Mouse (Mus musculus) CH12.LX (cell line): Measurements from ENCODE around the gene Dnaaf2. TPM values are rescaled to one million over a fixed set of nuclear protein-coding genes. Genes with fewer than 3 reads are reported as not detected.

Experiments
- DNase-seq: peaks from one replicate; pipeline ENCODE4 v3.0.0-alpha.2; 2013; ENCODE audit errors: extremely low read depth
- H3K27ac ChIP-seq: 2 replicates; pipeline ENCODE4 v1.5.1; 2012; ENCODE audit warnings: low read depth, mild to moderate bottlenecking, control low read depth, moderate library complexity; ENCODE audit not compliant: insufficient read depth
- H3K27me3 ChIP-seq: replicated peaks from 2 replicates; pipeline ENCODE3; 2012; ENCODE audit warnings: inconsistent platforms
- H3K36me3 ChIP-seq, 2 experiments: replicated peaks in 1 of 2; 2 replicates each; pipeline versions ENCODE3 to v1.6.1; 2012; ENCODE audit warnings: inconsistent platforms in 1 of 2, low read length in 1 of 2, mild to moderate bottlenecking in 1 of 2, mixed read lengths in 1 of 2, moderate library complexity in 1 of 2; ENCODE audit not compliant: control insufficient read depth in 1 of 2, insufficient read depth in 1 of 2
- H3K4me1 ChIP-seq, 2 experiments: 2 replicates each; pipeline ENCODE4 v1.6.1; 2012; ENCODE audit warnings: inconsistent platforms in 1 of 2, moderate library complexity in 1 of 2; ENCODE audit not compliant: insufficient read depth in 2 of 2, control insufficient read depth in 1 of 2
- H3K4me2 ChIP-seq: 2 replicates; pipeline ENCODE4 v1.6.1; 2012; ENCODE audit warnings: low read depth, mild to moderate bottlenecking, control low read depth; ENCODE audit not compliant: poor library complexity, insufficient read depth, severe bottlenecking
- H3K4me3 ChIP-seq, 3 experiments: fragments of 150-350 bp in 1 of 3; sonication (generic) in 1 of 3; replicated peaks in 1 of 3; 2 replicates each; pipeline versions ENCODE3 to v1.5.1; 2011 to 2012; ENCODE audit warnings: low read depth in 2 of 3, low read length in 2 of 3, mild to moderate bottlenecking in 2 of 3, moderate library complexity in 2 of 3, control low read depth in 1 of 3, improper control_type of control experiment in 1 of 3, inconsistent platforms in 1 of 3, mixed read lengths in 1 of 3; ENCODE audit not compliant: poor library complexity in 1 of 3
- H3K79me2 ChIP-seq: replicated peaks from 2 replicates; pipeline ENCODE4 v1.6.1; 2012; ENCODE audit warnings: mild to moderate bottlenecking, moderate library complexity; ENCODE audit not compliant: control insufficient read depth, poor library complexity, insufficient read depth, severe bottlenecking; ENCODE audit errors: extremely low read depth
- H3K9ac ChIP-seq: 2 replicates; pipeline ENCODE4 v1.6.1; 2012; ENCODE audit warnings: low read depth, mild to moderate bottlenecking, control low read depth, moderate library complexity; ENCODE audit not compliant: insufficient read depth
- H3K9me3 ChIP-seq: replicated peaks from 2 replicates; pipeline ENCODE3; 2012; ENCODE audit warnings: low read length, inconsistent platforms, mixed read lengths
- CHD1 ChIP-seq: IDR thresholded peaks from 2 replicates; pipeline ENCODE4 v1.6.1; 2012; ENCODE audit warnings: low read depth, low read length, improper control_type of control experiment, inconsistent platforms
- CHD2 ChIP-seq: IDR thresholded peaks from 2 replicates; pipeline ENCODE4 v1.6.1; 2011; ENCODE audit warnings: low read length, improper control_type of control experiment
- ETS1 ChIP-seq: conservative IDR thresholded peaks from 2 replicates; pipeline ENCODE4 v1.6.1; 2012; ENCODE audit warnings: low read depth, mild to moderate bottlenecking, inconsistent platforms, low read length, improper control_type of control experiment, moderate library complexity
- HCFC1 ChIP-seq: IDR thresholded peaks from 2 replicates; pipeline ENCODE4 v1.6.1; 2012; ENCODE audit warnings: low read depth, mild to moderate bottlenecking, inconsistent platforms, low read length, improper control_type of control experiment
- JUN ChIP-seq: IDR thresholded peaks from 2 replicates; pipeline ENCODE4 v1.6.1; 2011; ENCODE audit warnings: low read depth, mild to moderate bottlenecking, low read length, improper control_type of control experiment, moderate library complexity; ENCODE audit not compliant: insufficient read depth
- KAT2A ChIP-seq: IDR thresholded peaks from 2 replicates; pipeline ENCODE4 v1.6.1; 2012; ENCODE audit warnings: low read length, improper control_type of control experiment, inconsistent platforms; ENCODE audit not compliant: insufficient replicate concordance
- MAFK ChIP-seq: IDR thresholded peaks from 2 replicates; pipeline ENCODE4 v1.6.1; 2011; ENCODE audit warnings: low read length, improper control_type of control experiment; ENCODE audit not compliant: insufficient replicate concordance
- MAZ ChIP-seq: IDR thresholded peaks from 2 replicates; pipeline ENCODE4 v1.6.1; 2012; ENCODE audit warnings: low read depth, mild to moderate bottlenecking, inconsistent platforms, low read length, improper control_type of control experiment, moderate library complexity
- MEF2A ChIP-seq: IDR thresholded peaks from 2 replicates; pipeline ENCODE4 v1.6.1; 2014; ENCODE audit warnings: low read depth, mild to moderate bottlenecking, inconsistent platforms, low read length, improper control_type of control experiment, borderline replicate concordance
- MXI1 ChIP-seq: IDR thresholded peaks from 2 replicates; pipeline ENCODE4 v1.6.1; 2011; ENCODE audit warnings: mild to moderate bottlenecking, low read depth, low read length, improper control_type of control experiment
- NELFE ChIP-seq: IDR thresholded peaks from 2 replicates; pipeline ENCODE4 v1.6.1; 2011; ENCODE audit warnings: low read depth, low read length, improper control_type of control experiment
- NRF1 ChIP-seq: IDR thresholded peaks from 2 replicates; pipeline ENCODE4 v1.6.1; 2014; ENCODE audit warnings: low read depth, mild to moderate bottlenecking, inconsistent platforms, low read length, improper control_type of control experiment, moderate library complexity
- POLR2A ChIP-seq: IDR thresholded peaks from 2 replicates; pipeline ENCODE4 v1.6.1; 2011; ENCODE audit warnings: low read depth, mild to moderate bottlenecking, improper control_type of control experiment, low read length
- POLR2AphosphoS2 ChIP-seq: IDR thresholded peaks from 2 replicates; pipeline ENCODE4 v1.6.1; 2011; ENCODE audit warnings: low read depth, low read length, improper control_type of control experiment
- RCOR1 ChIP-seq: conservative IDR thresholded peaks from 2 replicates; pipeline ENCODE4 v1.6.1; 2012; ENCODE audit warnings: low read depth, mild to moderate bottlenecking, inconsistent platforms, low read length, improper control_type of control experiment
- USF1 ChIP-seq: IDR thresholded peaks from 2 replicates; pipeline ENCODE4 v1.6.1; 2014; ENCODE audit warnings: low read depth, mild to moderate bottlenecking, inconsistent platforms, low read length, improper control_type of control experiment
- ZC3H11A ChIP-seq: IDR thresholded peaks from 2 replicates; pipeline ENCODE4 v1.6.1; 2012; ENCODE audit warnings: low read depth, mild to moderate bottlenecking, inconsistent platforms, low read length, improper control_type of control experiment
- ZMIZ1 ChIP-seq: IDR thresholded peaks from 2 replicates; pipeline ENCODE4 v1.6.1; 2012; ENCODE audit warnings: low read depth, mild to moderate bottlenecking, inconsistent platforms, low read length, improper control_type of control experiment
- dilution Hi-C: fragments of 300-500 bp; cut with MboI; formaldehyde crosslinking; loops from 2 replicates; pipeline ENCODE4 v1.14.3; 2020; ENCODE audit warnings: low sequenced_read_pairs; ENCODE audit not compliant: extremely low pct_unique_long_range_greater_than_20kb, extremely low pct_ligation_motif_present
- in situ Hi-C: fragments of 300-500 bp; cut with MboI; formaldehyde crosslinking; loops from 3 replicates; pipeline ENCODE4 v1.14.3; 2019; ENCODE audit warnings: low sequenced_read_pairs, low pct_ligation_motif_present, low pct_unique_long_range_greater_than_20kb, mixed read lengths
- polyA plus RNA-seq: library from polyadenylated mRNA; unstranded; fragments of >175 nt; gene quantifications from 2 replicates; pipeline ENCODE4 v1.2.1, GENCODE M21; 2012; ENCODE audit warnings: low read depth; ENCODE audit not compliant: insufficient read length
- total RNA-seq, 2 experiments: library from RNA; depleted of rRNA; stranded (reverse); fragments of 300-350 nt in 1 of 2; fragments of >200 nt in 1 of 2; gene quantifications; 2 replicates each; pipeline ENCODE4 v1.2.3; 2012 to 2014

The Dnaaf2 gene
- total and polyA plus RNA-seq, 3 experiments, result 3.7 to 26.6 (median 9.7) TPM

DNA sequence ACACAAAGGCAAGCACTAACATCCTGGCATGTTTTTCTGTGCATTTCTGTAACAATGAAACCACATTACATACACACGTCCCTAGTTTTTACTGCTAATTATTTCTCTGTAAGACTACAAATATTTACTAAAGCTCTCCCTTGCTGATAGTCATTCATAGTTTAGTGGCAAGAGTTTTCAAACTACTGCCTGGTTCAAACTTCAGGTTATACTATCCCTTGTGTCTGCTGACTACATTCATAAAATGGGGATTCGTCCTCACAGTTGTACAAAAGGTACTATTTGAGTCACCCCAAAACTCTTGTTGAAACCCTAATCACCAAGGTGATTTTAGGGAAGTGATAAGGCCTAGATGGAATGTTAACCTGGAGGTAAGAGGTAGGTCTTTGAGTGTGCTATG, 42.3 kb downstream of the Dnaaf2 start:
- H3K9ac ChIP-seq, result no peak overlapping the region
- no peak overlapping the region for H3K4me3 ChIP-seq
- in situ Hi-C loops, result no loop called here
- peaks cover 4 to 8% of the 10 kb centered on the region in 2 experiments; a peak in 3 of 4 replicates for H3K4me1 ChIP-seq
- no peaks in the 10 kb centered on the region for H3K9me3 ChIP-seq
- no peak overlapping the region for H3K4me2 ChIP-seq
- dilution Hi-C loops, result no loop called here
- H3K79me2 ChIP-seq, result peaks cover 16% of the 10 kb centered on the region
- peak; percentile 60; the same call in 1 of the 2 replicates for TF ChIP-seq ZMIZ1
- no peak for TF ChIP-seq POLR2AphosphoS2
- TF ChIP-seq RCOR1, result no peak
- TF ChIP-seq, all 38 proteins: peak for 1
- no peak for DNase-seq
- H3K27me3 ChIP-seq, result no peaks in the 10 kb centered on the region
- no peak overlapping the region for H3K27ac ChIP-seq
- H3K36me3 ChIP-seq, result peaks cover 19 to 27% of the 10 kb centered on the region in 2 experiments

GRCm38 (mm10) chr12:69150049-69150448, 48.2 kb downstream of the Dnaaf2 start:
- DNase-seq, result no peak
- Histone ChIP-seq H3K9ac (no peak overlapping the region), H3K27me3 (no peaks in the 10 kb centered on the region), H3K9me3 (no peaks in the 10 kb centered on the region), H3K36me3 (peaks cover 0 to under 1% of the 10 kb centered on the region in 2 experiments), H3K4me1 (no peaks in the 10 kb centered on the region), H3K79me2 (no peaks in the 10 kb centered on the region), H3K4me3 (no peak overlapping the region), H3K27ac (no peak overlapping the region), H3K4me2 (no peak overlapping the region)
- in situ Hi-C loops, result no loop called here
- TF ChIP-seq ZMIZ1, result no peak
- TF ChIP-seq ZC3H11A, result no peak
- no peak for TF ChIP-seq MEF2A
- TF ChIP-seq USF1, result no peak
- TF ChIP-seq JUN, result no peak
- no peak for TF ChIP-seq HCFC1
- dilution Hi-C loops, result no loop called here

DNA sequence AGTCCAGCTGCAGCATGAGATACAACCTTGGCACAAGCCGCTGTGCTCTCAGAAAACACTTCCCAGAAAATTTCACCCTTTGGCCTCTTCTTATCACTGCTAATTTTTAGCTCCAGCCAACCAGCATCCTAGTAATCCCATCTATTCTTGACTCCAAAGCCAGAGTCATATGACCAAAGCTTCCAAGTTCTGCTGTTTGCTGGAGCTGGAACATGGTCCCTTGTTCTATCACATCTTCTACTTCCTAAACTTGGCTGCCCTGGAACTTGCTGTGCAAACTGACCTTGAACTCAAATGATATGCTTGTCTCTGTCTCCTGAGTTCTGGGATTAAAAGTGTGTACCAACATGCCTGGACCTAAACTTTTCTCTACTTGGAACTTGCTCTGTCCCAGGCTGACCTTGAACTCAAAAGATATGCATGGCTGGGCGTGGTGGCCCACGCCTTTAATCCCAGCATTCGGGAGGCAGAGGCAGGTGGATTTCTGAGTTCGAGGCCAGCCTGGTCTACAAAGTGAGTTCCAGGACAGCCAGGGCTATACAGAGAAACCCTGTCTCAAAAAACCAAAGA, 51.0 kb downstream of the Dnaaf2 start:
- TF ChIP-seq NRF1 (no peak), CHD2 (no peak), HCFC1 (no peak), NELFE (no peak), CHD1 (no peak), ETS1 (no peak), POLR2AphosphoS2 (no peak), MAFK (no peak), RCOR1 (no peak), POLR2A (no peak), MAZ (no peak), KAT2A (no peak), USF1 (no peak), ZMIZ1 (no peak), MXI1 (no peak)
- H3K9ac ChIP-seq, result no peak overlapping the region
- H3K9me3 ChIP-seq, result no peaks in the 10 kb centered on the region
- in situ Hi-C loops (no loop called here), dilution Hi-C loops (no loop called here)
- no peak overlapping the region for H3K27ac ChIP-seq
- H3K79me2 ChIP-seq, result no peaks in the 10 kb centered on the region
- no peak overlapping the region for H3K4me2 ChIP-seq
- H3K36me3 ChIP-seq, result no peaks in the 10 kb centered on the region
- no peaks in the 10 kb centered on the region for H3K4me1 ChIP-seq
- no peak for DNase-seq
- H3K27me3 ChIP-seq, result no peaks in the 10 kb centered on the region
- H3K4me3 ChIP-seq, result no peak overlapping the region
